Mouse (Mus musculus) limb, embryonic 14.5 days (tissue): ENCODE measurements around the gene Tsc22d4. TPM values are rescaled to one million over a fixed set of nuclear protein-coding genes. Genes with fewer than 3 reads are reported as not detected.

Experiments used
- ATAC-seq: fragments of 200-750 bp; cut with Nextera tagmentation; 2 replicates; pipeline ENCODE4 v1.8.0; 2017; ENCODE audit warnings: low read depth, moderate number of reproducible peaks, moderate TSS enrichment; ENCODE audit not compliant: low FRiP score
- DNase-seq: peaks from one replicate; pipeline ENCODE4 v3.0.0-alpha.2; 2015; ENCODE audit warnings: low spot score
- H3K27ac ChIP-seq: fragments of 300-500 bp; sonication (generic); replicated peaks from 2 replicates; pipeline ENCODE4 v1.5.1; 2014; ENCODE audit warnings: low read depth, mild to moderate bottlenecking, low read length, moderate library complexity, mixed read lengths
- H3K27me3 ChIP-seq: fragments of 300-500 bp; sonication (generic); 2 replicates; pipeline ENCODE4 v1.6.1; 2014; ENCODE audit warnings: low read length, mixed read lengths; ENCODE audit not compliant: control insufficient read depth, insufficient read depth
- H3K36me3 ChIP-seq: fragments of 300-500 bp; sonication (generic); 2 replicates; pipeline ENCODE4 v1.6.1; 2014; ENCODE audit warnings: mild to moderate bottlenecking, low read length, moderate library complexity, mixed read lengths; ENCODE audit not compliant: control insufficient read depth, insufficient read depth
- H3K4me1 ChIP-seq: fragments of 300-500 bp; sonication (generic); 2 replicates; pipeline ENCODE4 v1.6.1; 2014; ENCODE audit warnings: antibody characterized with exemption, low read length, mixed read lengths; ENCODE audit not compliant: control insufficient read depth, insufficient read depth
- H3K4me2 ChIP-seq: fragments of 300-500 bp; sonication (generic); replicated peaks from 2 replicates; pipeline ENCODE4 v1.6.1; 2014; ENCODE audit warnings: low read depth, mild to moderate bottlenecking, low read length, moderate library complexity; ENCODE audit not compliant: severe bottlenecking
- H3K4me3 ChIP-seq: fragments of 300-500 bp; sonication (generic); replicated peaks from 2 replicates; pipeline ENCODE4 v1.5.1; 2014; ENCODE audit warnings: low read length
- H3K9ac ChIP-seq: fragments of 300-500 bp; sonication (generic); 2 replicates; pipeline ENCODE4 v1.6.1; 2014; ENCODE audit warnings: mild to moderate bottlenecking, low read depth, low read length, moderate library complexity; ENCODE audit not compliant: severe bottlenecking
- H3K9me3 ChIP-seq: fragments of 300-500 bp; sonication (generic); 2 replicates; pipeline ENCODE4 v1.6.1; 2016; ENCODE audit warnings: low read length; ENCODE audit not compliant: control insufficient read depth
- POLR2A ChIP-seq: fragments of 200-500 bp; IDR thresholded peaks from 2 replicates; pipeline ENCODE4 v1.8.0; 2012; ENCODE audit warnings: inconsistent platforms, mild to moderate bottlenecking, moderate library complexity, borderline replicate concordance; ENCODE audit not compliant: insufficient read depth, insufficient read length; ENCODE audit errors: extremely low read depth
- WGBS: fragments of 180-500 bp; shearing (Covaris S2); extraction: QIAGEN DNeasy Blood & Tissue Kit; methylation state at CpG from one replicate; pipeline ENCODE4 v1.1.7; 2014; 5-methylcytosine and 5-hydroxymethylcytosine counted together
- polyA plus RNA-seq, 2 experiments: library from polyadenylated mRNA; depleted of rRNA in 1 of 2; stranded (reverse) in 1 of 2; unstranded in 1 of 2; fragments of >200 nt; fragmentation: Nextera tagmentation in 1 of 2; extraction: Ambion mirVana in 1 of 2; gene quantifications; 2 replicates each; pipeline versions ENCODE4 v1.2.1 to v1.2.3; 2012 to 2014

Tsc22d4 gene
- polyA plus RNA-seq, 2 experiments, result 89.1 to 151 TPM

DNA sequence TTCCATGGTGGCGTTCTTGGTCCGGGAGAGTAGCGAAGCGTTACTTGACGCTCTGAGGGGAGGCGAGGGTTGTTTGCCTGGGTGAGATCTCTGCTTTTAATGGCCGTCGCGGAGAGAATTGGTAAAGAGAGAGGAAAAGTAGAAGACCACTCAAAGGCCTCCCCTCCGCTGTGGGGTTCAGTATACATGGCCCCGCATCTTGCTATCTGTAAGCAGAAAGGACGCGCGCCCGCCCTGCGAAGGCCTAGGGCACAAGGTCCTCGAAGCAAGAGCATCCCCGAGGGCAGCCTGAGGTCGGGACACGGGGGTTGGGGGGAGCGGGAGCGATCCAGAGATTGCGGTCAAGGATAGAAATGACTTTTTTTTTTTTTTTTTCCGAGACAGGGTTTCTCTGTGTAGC lies 42.6 kb downstream of the Tsc22d4 start:
- H3K9me3 ChIP-seq, result no peaks in the 10 kb centered on the region
- peaks cover 17% of the 10 kb centered on the region for H3K36me3 ChIP-seq
- no peak overlapping the region for H3K9ac ChIP-seq
- peak overlapping the region; percentile 87 for H3K4me3 ChIP-seq
- WGBS, result 69% methylated on average over 24 of the region's 24 CpGs
- DNase-seq (no peak), ATAC-seq (no peak)
- H3K4me2 ChIP-seq, result peak overlapping the region; percentile 82
- peaks cover 27% of the 10 kb centered on the region for H3K4me1 ChIP-seq
- H3K27ac ChIP-seq, result no peak overlapping the region
- H3K27me3 ChIP-seq, result no peaks in the 10 kb centered on the region
- TF ChIP-seq POLR2A, result no peak

DNA sequence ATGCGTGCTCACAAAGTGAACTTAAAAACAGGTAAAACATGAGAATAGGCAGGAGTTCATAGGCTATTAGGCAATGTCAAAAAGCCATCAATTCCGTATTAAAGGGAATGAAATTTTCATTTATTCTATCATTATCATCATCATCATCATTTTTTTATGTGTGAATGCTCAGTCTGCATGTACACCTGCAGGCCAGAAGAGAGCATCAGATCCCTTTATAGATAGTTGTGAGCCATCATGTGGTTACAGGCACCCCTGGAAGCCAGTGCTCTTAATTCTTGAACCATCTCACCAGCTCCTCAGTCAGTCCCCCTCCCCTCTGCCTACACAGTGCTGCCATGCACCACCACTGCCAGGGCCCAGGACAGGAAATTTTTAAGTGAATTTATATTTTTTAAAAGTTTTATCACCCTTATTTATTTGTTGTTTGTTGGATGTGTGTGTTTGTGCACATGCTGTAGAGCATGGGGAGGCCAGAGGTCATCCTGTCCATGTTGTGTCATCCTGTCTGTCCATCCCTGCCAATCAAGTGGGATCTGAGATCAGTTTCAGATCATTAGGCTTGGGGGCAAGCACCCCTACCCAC lies 43.5 kb downstream of the Tsc22d4 start:
- Histone ChIP-seq H3K4me2 (no peak overlapping the region), H3K36me3 (peaks cover 8% of the 10 kb centered on the region; the same call in 1 of the 2 replicates), H3K9me3 (no peaks in the 10 kb centered on the region), H3K4me3 (no peak overlapping the region), H3K27ac (no peak overlapping the region), H3K4me1 (peaks cover 19% of the 10 kb centered on the region), H3K9ac (no peak overlapping the region), H3K27me3 (no peaks in the 10 kb centered on the region)
- no peak for ATAC-seq
- no peak for TF ChIP-seq POLR2A
- WGBS, result 87% methylated on average over 2 of the region's 2 CpGs
- no peak for DNase-seq

DNA sequence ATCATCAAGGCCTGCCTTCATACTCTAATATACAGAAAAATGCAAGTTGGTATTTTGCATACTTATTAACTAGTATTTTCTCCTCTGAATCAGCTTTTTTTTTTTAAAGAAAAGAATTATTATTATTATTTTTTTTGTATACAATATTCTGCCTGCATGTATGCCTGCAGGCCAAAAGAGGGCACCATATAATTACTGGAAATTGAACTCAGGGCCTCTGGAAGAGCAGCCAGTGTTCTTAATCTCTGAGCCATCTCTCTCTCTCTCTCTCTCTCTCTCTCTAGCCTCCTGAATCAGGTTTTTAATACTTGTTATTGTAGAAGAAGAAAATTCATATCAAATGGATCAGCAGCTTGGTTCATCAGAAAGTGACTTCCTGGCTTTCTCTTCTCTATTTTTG lies 46.0 kb downstream of the Tsc22d4 start:
- Histone ChIP-seq H3K27ac (no peak overlapping the region), H3K4me2 (no peak overlapping the region), H3K36me3 (no peaks in the 10 kb centered on the region), H3K4me1 (peaks cover 6% of the 10 kb centered on the region; the same call in 1 of the 2 replicates), H3K9ac (no peak overlapping the region), H3K9me3 (no peaks in the 10 kb centered on the region), H3K27me3 (no peaks in the 10 kb centered on the region), H3K4me3 (no peak overlapping the region)
- no peak for TF ChIP-seq POLR2A
- no peak for DNase-seq
- ATAC-seq, result no peak

DNA sequence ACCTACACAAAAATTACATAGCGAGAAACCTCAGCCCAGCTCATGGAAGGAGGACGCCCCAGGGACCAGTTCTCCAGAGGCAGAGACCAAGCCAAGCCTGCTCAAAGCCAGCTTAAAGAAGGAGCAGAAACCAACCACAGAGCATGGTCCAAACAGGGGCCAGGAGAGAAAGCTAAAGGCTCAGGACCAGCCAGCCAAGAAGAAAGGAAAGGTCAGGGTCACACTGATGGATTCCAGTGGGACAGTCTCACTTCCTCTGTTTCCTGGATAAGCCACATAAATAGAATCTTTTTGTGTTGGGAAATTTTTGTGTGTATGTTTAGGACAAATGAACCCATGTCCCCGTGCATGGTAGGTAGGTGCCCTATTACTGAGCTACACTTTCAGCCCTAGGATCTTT lies 51.1 kb downstream of the Tsc22d4 start:
- Histone ChIP-seq H3K4me3 (no peak overlapping the region), H3K9ac (no peak overlapping the region), H3K27me3 (no peaks in the 10 kb centered on the region), H3K27ac (no peak overlapping the region; the same call in 1 of the 2 replicates), H3K36me3 (no peaks in the 10 kb centered on the region; the same call in 1 of the 2 replicates), H3K4me2 (no peak overlapping the region), H3K4me1 (no peaks in the 10 kb centered on the region), H3K9me3 (no peaks in the 10 kb centered on the region)
- ATAC-seq, result no peak
- DNase-seq, result no peak
- TF ChIP-seq POLR2A, result no peak
- 80% methylated on average over 3 of the region's 3 CpGs for WGBS

DNA sequence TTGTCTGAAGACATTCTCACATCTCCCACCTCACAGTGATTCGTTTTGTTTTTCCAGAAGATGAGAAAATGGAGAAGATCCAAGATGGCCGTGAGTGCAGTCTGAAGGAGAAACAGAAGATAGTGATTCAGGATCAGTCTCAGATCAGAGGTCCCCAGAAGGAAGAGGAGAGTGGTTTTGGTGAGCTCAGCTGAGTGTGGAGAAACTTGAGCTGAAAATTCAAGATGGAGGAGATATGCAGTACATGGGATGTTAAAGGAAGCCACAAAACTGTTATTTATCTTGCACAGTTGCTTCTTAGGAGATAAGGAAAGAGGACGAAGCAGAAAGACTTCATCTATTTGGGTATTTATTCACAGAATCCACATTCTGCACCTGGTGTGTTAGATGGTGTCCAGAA lies 55.4 kb downstream of the Tsc22d4 start:
- no peaks in the 10 kb centered on the region for H3K4me1 ChIP-seq
- H3K4me2 ChIP-seq, result no peak overlapping the region
- no peak overlapping the region for H3K27ac ChIP-seq
- no peaks in the 10 kb centered on the region for H3K9me3 ChIP-seq
- H3K9ac ChIP-seq, result no peak overlapping the region
- no peaks in the 10 kb centered on the region; the same call in 1 of the 2 replicates for H3K36me3 ChIP-seq
- no peak for TF ChIP-seq POLR2A
- no peak for DNase-seq
- WGBS, result 78% methylated on average over 3 of the region's 3 CpGs
- no peaks in the 10 kb centered on the region for H3K27me3 ChIP-seq
- ATAC-seq, result no peak
- H3K4me3 ChIP-seq, result no peak overlapping the region
